Mouse (Mus musculus) liver, embryonic 11.5 days (tissue): ENCODE measurements around the gene Smyd3. TPM values are rescaled to one million over a fixed set of nuclear protein-coding genes. Genes with fewer than 3 reads are reported as not detected.

Experiments
- ATAC-seq: fragments of 200-750 bp; cut with Nextera tagmentation; replicated peaks from 2 replicates; pipeline ENCODE4 v1.8.0; 2017; ENCODE audit warnings: moderate number of reproducible peaks, mild to moderate bottlenecking, moderate TSS enrichment, moderate library complexity; ENCODE audit not compliant: low FRiP score
- DNase-seq: peaks from one replicate; pipeline ENCODE4 v3.0.0-alpha.2; 2017; ENCODE audit warnings: low spot score
- H3K27ac ChIP-seq: fragments of 300-500 bp; sonication (generic); 2 replicates; pipeline ENCODE4 v1.5.1; 2014; ENCODE audit warnings: mild to moderate bottlenecking, low read depth, low read length, control low read depth
- H3K27me3 ChIP-seq: fragments of 300-500 bp; sonication (generic); replicated peaks from 2 replicates; pipeline ENCODE4 v1.6.1; 2014; ENCODE audit warnings: low read length, mixed read lengths; ENCODE audit not compliant: control insufficient read depth, insufficient read depth
- H3K36me3 ChIP-seq: fragments of 300-500 bp; sonication (generic); 2 replicates; pipeline ENCODE4 v1.6.1; 2014; ENCODE audit warnings: mild to moderate bottlenecking, low read length, moderate library complexity, mixed read lengths; ENCODE audit not compliant: control insufficient read depth, insufficient read depth
- H3K4me1 ChIP-seq: fragments of 300-500 bp; sonication (generic); replicated peaks from 2 replicates; pipeline ENCODE4 v1.6.1; 2014; ENCODE audit warnings: low read length, mixed read lengths; ENCODE audit not compliant: control insufficient read depth, insufficient read depth
- H3K4me2 ChIP-seq: fragments of 300-500 bp; sonication (generic); 2 replicates; pipeline ENCODE4 v1.6.1; 2014; ENCODE audit warnings: mild to moderate bottlenecking, control low read depth, moderate library complexity
- H3K4me3 ChIP-seq: fragments of 300-500 bp; sonication (generic); 2 replicates; pipeline ENCODE4 v1.5.1; 2014; ENCODE audit warnings: low read depth, low read length, control low read depth
- H3K9ac ChIP-seq: fragments of 300-500 bp; sonication (generic); 2 replicates; pipeline ENCODE4 v1.6.1; 2014; ENCODE audit warnings: low read depth, low read length, control low read depth
- H3K9me3 ChIP-seq: fragments of 300-500 bp; sonication (generic); 2 replicates; pipeline ENCODE4 v1.6.1; 2016; ENCODE audit warnings: low read length, inconsistent platforms, mixed read lengths; ENCODE audit not compliant: control insufficient read depth
- WGBS: fragments of 180-500 bp; shearing (Covaris S2); extraction: QIAGEN DNeasy Blood & Tissue Kit; methylation state at CpG from one replicate; pipeline ENCODE4 v1.1.7; 2014; 5-methylcytosine and 5-hydroxymethylcytosine counted together
- polyA plus RNA-seq: library from polyadenylated mRNA; unstranded; fragments of >200 nt; fragmentation: Nextera tagmentation; extraction: Ambion mirVana; gene quantifications from 2 replicates; pipeline ENCODE4 v1.2.1, GENCODE M21; 2014

The Smyd3 gene
- polyA plus RNA-seq, 1 experiment from 2014 or later = 17.3 TPM

GRCm38 (mm10) chr1:179087033-179087998 is 430.5 kb downstream of the Smyd3 start:
- no peak overlapping the region for H3K9ac ChIP-seq
- ATAC-seq = peak; percentile 58
- WGBS = 61% methylated on average over 6 of the region's 6 CpGs

GRCm38 (mm10) chr1:179086208-179086607 is 431.6 kb downstream of the Smyd3 start:
- H3K27me3 ChIP-seq = no peaks in the 10 kb centered on the region
- H3K9ac ChIP-seq = no peak overlapping the region
- no peaks in the 10 kb centered on the region for H3K36me3 ChIP-seq
- H3K4me3 ChIP-seq = no peak overlapping the region
- no peak for ATAC-seq
- DNase-seq = no peak
- H3K4me2 ChIP-seq = no peak overlapping the region
- 0 out of 2 replicates have a peak, but pooled peaks cover 2% of the 10 kb centered on the region for H3K4me1 ChIP-seq
- WGBS = 87% methylated on average over 7 of the region's 7 CpGs
- H3K9me3 ChIP-seq = no peaks in the 10 kb centered on the region
- H3K27ac ChIP-seq = no peak overlapping the region

More at GRCm38 (mm10) chr1:179087033-179087998, 430.5 kb downstream of the Smyd3 start:
- Histone ChIP-seq H3K4me2 (no peak overlapping the region), H3K4me1 (0 out of 2 replicates have a peak, but pooled peaks cover 2% of the 10 kb centered on the region), H3K27me3 (no peaks in the 10 kb centered on the region), H3K9me3 (no peaks in the 10 kb centered on the region), H3K27ac (no peak overlapping the region), H3K4me3 (no peak overlapping the region), H3K36me3 (no peaks in the 10 kb centered on the region)
- DNase-seq = no peak

GRCm38 (mm10) chr1:179083098-179083497 is 434.7 kb downstream of the Smyd3 start:
- H3K27ac ChIP-seq = no peak overlapping the region

GRCm38 (mm10) chr1:179073846-179074245 is 444.0 kb downstream of the Smyd3 start:
- Histone ChIP-seq H3K9me3 (no peaks in the 10 kb centered on the region), H3K9ac (no peak overlapping the region), H3K4me1 (no peaks in the 10 kb centered on the region), H3K27ac (no peak overlapping the region), H3K4me3 (no peak overlapping the region), H3K27me3 (no peaks in the 10 kb centered on the region), H3K36me3 (no peaks in the 10 kb centered on the region), H3K4me2 (no peak overlapping the region)
- ATAC-seq = no peak
- no peak for DNase-seq
- WGBS = 88% methylated on average over 7 of the region's 7 CpGs

More at GRCm38 (mm10) chr1:179083098-179083497, 434.7 kb downstream of the Smyd3 start:
- no peaks in the 10 kb centered on the region for H3K27me3 ChIP-seq
- 60% methylated on average over 5 of the region's 5 CpGs for WGBS
- ATAC-seq (no peak), DNase-seq (no peak)
- no peak overlapping the region for H3K9ac ChIP-seq
- no peaks in the 10 kb centered on the region for H3K9me3 ChIP-seq
- H3K36me3 ChIP-seq = no peaks in the 10 kb centered on the region
- H3K4me1 ChIP-seq = 0 out of 2 replicates have a peak, but pooled peaks cover 2% of the 10 kb centered on the region
- no peak overlapping the region for H3K4me3 ChIP-seq
- no peak overlapping the region for H3K4me2 ChIP-seq

GRCm38 (mm10) chr1:179072935-179073654 is 444.7 kb downstream of the Smyd3 start:
- Histone ChIP-seq H3K27me3 (no peaks in the 10 kb centered on the region), H3K4me1 (no peaks in the 10 kb centered on the region), H3K4me2 (no peak overlapping the region), H3K36me3 (no peaks in the 10 kb centered on the region), H3K4me3 (no peak overlapping the region), H3K9me3 (no peaks in the 10 kb centered on the region), H3K9ac (no peak overlapping the region), H3K27ac (no peak overlapping the region)
- no peak for DNase-seq
- WGBS = 64% methylated on average over 11 of the region's 11 CpGs
- no peak for ATAC-seq

- DNase-seq = no peak
- Histone ChIP-seq H3K36me3 (no peaks in the 10 kb centered on the region), H3K27ac (no peak overlapping the region), H3K4me2 (no peak overlapping the region), H3K27me3 (no peaks in the 10 kb centered on the region), H3K4me1 (no peaks in the 10 kb centered on the region), H3K4me3 (no peak overlapping the region), H3K9me3 (no peaks in the 10 kb centered on the region), H3K9ac (no peak overlapping the region)
- 72% methylated on average over 1 of the region's 1 CpGs for WGBS
- ATAC-seq = no peak
These were observed 445.4 kb downstream of the Smyd3 start for GRCm38 (mm10) chr1:179072406-179072805.

GRCm38 (mm10) chr1:179068990-179069389 is 448.9 kb downstream of the Smyd3 start:
- H3K4me3 ChIP-seq = no peak overlapping the region
- no peaks in the 10 kb centered on the region for H3K4me1 ChIP-seq
- no peaks in the 10 kb centered on the region for H3K27me3 ChIP-seq
- no peaks in the 10 kb centered on the region for H3K9me3 ChIP-seq
- ATAC-seq = no peak
- no peak for DNase-seq
- H3K4me2 ChIP-seq = no peak overlapping the region
- H3K27ac ChIP-seq = no peak overlapping the region
- WGBS = 71% methylated on average over 1 of the region's 1 CpGs
- H3K9ac ChIP-seq = no peak overlapping the region
- H3K36me3 ChIP-seq = no peaks in the 10 kb centered on the region

GRCm38 (mm10) chr1:179065294-179065601 is 452.6 kb downstream of the Smyd3 start:
- peaks cover 20% of the 10 kb centered on the region for H3K4me1 ChIP-seq
- no peak overlapping the region for H3K4me3 ChIP-seq
- WGBS = 81% methylated on average over 2 of the region's 2 CpGs
- no peak overlapping the region for H3K4me2 ChIP-seq
- H3K9ac ChIP-seq = no peak overlapping the region
- no peaks in the 10 kb centered on the region for H3K36me3 ChIP-seq
- H3K9me3 ChIP-seq = no peaks in the 10 kb centered on the region
- H3K27me3 ChIP-seq = no peaks in the 10 kb centered on the region
- no peak overlapping the region for H3K27ac ChIP-seq
- ATAC-seq (no peak), DNase-seq (no peak)
